Mouse (Mus musculus): ENCODE data around the gene P2ry10b. TPM values are rescaled to one million over a fixed set of nuclear protein-coding genes. Genes with fewer than 3 reads are reported as not detected.

The P2ry10b gene
- 0.30 and 0.31 TPM in 2 replicates for polyA plus RNA-seq (2016; fragmentation: Nextera tagmentation; extraction: Ambion mirVana)

- H3K4me1 ChIP-seq, result no peaks in the 10 kb centered on the region
- 93% methylated on average over 3 of the region's 3 CpGs for WGBS
- no peaks in the 10 kb centered on the region for H3K9me3 ChIP-seq (replicated peaks)
- H3K27me3 ChIP-seq (ENCODE audit: low read depth, poor library complexity, severe bottlenecking), result peaks cover 52% of the 10 kb centered on the region
- H3K36me3 ChIP-seq, result no peaks in the 10 kb centered on the region
- no peak for DNase-seq (ENCODE audit: low spot score)
- no peak within 1 kb of the TSS for H3K27ac ChIP-seq (replicated peaks)
- H3K4me3 ChIP-seq, result no peak within 1 kb of the TSS
These were observed at the start of gene P2ry10b for GRCm38 (mm10) chrX:107148681-107149080. P2ry10b (plus strand) TSS chrX:107148927.

- Histone ChIP-seq H3K9me3 (replicated peaks) (no peaks in the 10 kb centered on the region), H3K4me3 (no peak overlapping the region), H3K27me3 (ENCODE audit: low read depth, poor library complexity, severe bottlenecking) (0 out of 2 replicates have a peak, but pooled peaks cover 5% of the 10 kb centered on the region), H3K4me1 (no peaks in the 10 kb centered on the region), H3K36me3 (no peaks in the 10 kb centered on the region), H3K27ac (replicated peaks) (no peak overlapping the region)
- WGBS, result 78% methylated on average over 1 of the region's 1 CpGs
- no peak for DNase-seq (ENCODE audit: low spot score)
These were observed 32.4 kb upstream of the P2ry10b start for GRCm38 (mm10) chrX:107116333-107116732.

GRCm38 (mm10) chrX:107116987-107117386, 31.7 kb upstream of the P2ry10b start:
- Histone ChIP-seq H3K9me3 (replicated peaks) (no peaks in the 10 kb centered on the region), H3K4me3 (no peak overlapping the region), H3K27ac (replicated peaks) (no peak overlapping the region), H3K36me3 (no peaks in the 10 kb centered on the region), H3K27me3 (ENCODE audit: low read depth, poor library complexity, severe bottlenecking) (no peaks in the 10 kb centered on the region), H3K4me1 (no peaks in the 10 kb centered on the region)
- 92% methylated on average over 1 of the region's 1 CpGs for WGBS
- no peak for DNase-seq (ENCODE audit: low spot score)

- H3K36me3 ChIP-seq, result no peaks in the 10 kb centered on the region
- no peak overlapping the region for H3K4me3 ChIP-seq
- 87% methylated on average over 3 of the region's 3 CpGs for WGBS
- 0 out of 2 replicates have a peak, but pooled peaks cover 20% of the 10 kb centered on the region for H3K27me3 ChIP-seq (ENCODE audit: low read depth, poor library complexity, severe bottlenecking)
- H3K4me1 ChIP-seq, result no peaks in the 10 kb centered on the region
- no peaks in the 10 kb centered on the region for H3K9me3 ChIP-seq (replicated peaks)
- no peak for DNase-seq (ENCODE audit: low spot score)
- H3K27ac ChIP-seq (replicated peaks), result no peak overlapping the region
These were observed 5.5 kb upstream of the P2ry10b start for GRCm38 (mm10) chrX:107143184-107143583.

GRCm38 (mm10) chrX:107143930-107144329, 4.8 kb upstream of the P2ry10b start:
- H3K36me3 ChIP-seq, result no peaks in the 10 kb centered on the region
- H3K9me3 ChIP-seq (replicated peaks), result no peaks in the 10 kb centered on the region
- no peaks in the 10 kb centered on the region for H3K4me1 ChIP-seq
- WGBS, result 60% methylated on average over 2 of the region's 2 CpGs
- H3K27ac ChIP-seq (replicated peaks), result no peak overlapping the region
- H3K4me3 ChIP-seq, result no peak overlapping the region
- DNase-seq (ENCODE audit: low spot score), result no peak
- H3K27me3 ChIP-seq (ENCODE audit: low read depth, poor library complexity, severe bottlenecking), result peaks cover 27% of the 10 kb centered on the region

- DNase-seq (ENCODE audit: low spot score), result no peak
- WGBS, result 78% methylated on average over 4 of the region's 4 CpGs
These were observed 765 bp downstream of the P2ry10b start for GRCm38 (mm10) chrX:107149391-107149993.

GRCm38 (mm10) chrX:107150027-107150426, 1.3 kb downstream of the P2ry10b start:
- WGBS, result 56% methylated on average over 5 of the region's 5 CpGs
- Histone ChIP-seq H3K4me3 (no peak overlapping the region), H3K9me3 (replicated peaks) (no peaks in the 10 kb centered on the region), H3K36me3 (no peaks in the 10 kb centered on the region), H3K27ac (replicated peaks) (no peak overlapping the region), H3K4me1 (no peaks in the 10 kb centered on the region), H3K27me3 (ENCODE audit: low read depth, poor library complexity, severe bottlenecking) (peaks cover 49% of the 10 kb centered on the region)
- no peak for DNase-seq (ENCODE audit: low spot score)

More at GRCm38 (mm10) chrX:107149391-107149993, 765 bp downstream of the P2ry10b start:
- Histone ChIP-seq H3K27me3 (ENCODE audit: low read depth, poor library complexity, severe bottlenecking) (peaks cover 51% of the 10 kb centered on the region), H3K4me1 (no peaks in the 10 kb centered on the region), H3K9me3 (replicated peaks) (no peaks in the 10 kb centered on the region), H3K4me3 (no peak overlapping the region), H3K27ac (replicated peaks) (no peak overlapping the region), H3K36me3 (no peaks in the 10 kb centered on the region)

- H3K27me3 ChIP-seq (ENCODE audit: low read depth, poor library complexity, severe bottlenecking), result peaks cover 49% of the 10 kb centered on the region
- no peak overlapping the region for H3K27ac ChIP-seq (replicated peaks)
- WGBS, result 60% methylated on average over 4 of the region's 4 CpGs
- no peaks in the 10 kb centered on the region for H3K9me3 ChIP-seq (replicated peaks)
- no peak overlapping the region for H3K4me3 ChIP-seq
- no peak for DNase-seq (ENCODE audit: low spot score)
- no peaks in the 10 kb centered on the region for H3K36me3 ChIP-seq
- H3K4me1 ChIP-seq, result no peaks in the 10 kb centered on the region
These were observed 2.2 kb downstream of the P2ry10b start for GRCm38 (mm10) chrX:107150752-107151515.

GRCm38 (mm10) chrX:107156021-107156420, 7.3 kb downstream of the P2ry10b start:
- no peak overlapping the region for H3K27ac ChIP-seq (replicated peaks)
- no peaks in the 10 kb centered on the region for H3K36me3 ChIP-seq
- H3K27me3 ChIP-seq (ENCODE audit: low read depth, poor library complexity, severe bottlenecking), result peaks cover 10% of the 10 kb centered on the region
- 67% methylated on average over 2 of the region's 2 CpGs for WGBS
- no peaks in the 10 kb centered on the region for H3K4me1 ChIP-seq
- H3K4me3 ChIP-seq, result no peak overlapping the region
- H3K9me3 ChIP-seq (replicated peaks), result no peaks in the 10 kb centered on the region
- no peak for DNase-seq (ENCODE audit: low spot score)

- no peak overlapping the region for H3K27ac ChIP-seq (replicated peaks)
- no peak for DNase-seq (ENCODE audit: low spot score)
- H3K4me3 ChIP-seq, result no peak overlapping the region
These were observed 11.8 kb downstream of the P2ry10b start for GRCm38 (mm10) chrX:107160496-107160895.

GRCm38 (mm10) chrX:107168281-107168680, 19.6 kb downstream of the P2ry10b start:
- Histone ChIP-seq H3K36me3 (no peaks in the 10 kb centered on the region), H3K27ac (replicated peaks) (no peak overlapping the region), H3K9me3 (replicated peaks) (no peaks in the 10 kb centered on the region), H3K27me3 (ENCODE audit: low read depth, poor library complexity, severe bottlenecking) (peaks cover 4% of the 10 kb centered on the region; the same call in 1 of the 2 replicates), H3K4me3 (no peak overlapping the region), H3K4me1 (no peaks in the 10 kb centered on the region)
- no peak for DNase-seq (ENCODE audit: low spot score)
- WGBS, result 21% methylated on average over 1 of the region's 1 CpGs

More at GRCm38 (mm10) chrX:107160496-107160895, 11.8 kb downstream of the P2ry10b start:
- Histone ChIP-seq H3K36me3 (no peaks in the 10 kb centered on the region), H3K4me1 (no peaks in the 10 kb centered on the region), H3K9me3 (replicated peaks) (no peaks in the 10 kb centered on the region), H3K27me3 (ENCODE audit: low read depth, poor library complexity, severe bottlenecking) (peaks cover 4% of the 10 kb centered on the region)

- Histone ChIP-seq H3K4me1 (no peaks in the 10 kb centered on the region), H3K4me3 (no peak overlapping the region)
- no peak for DNase-seq (ENCODE audit: low spot score)
These were observed 20.4 kb downstream of the P2ry10b start for GRCm38 (mm10) chrX:107169128-107169527.

GRCm38 (mm10) chrX:107178742-107179141, 30.0 kb downstream of the P2ry10b start:
- 86% methylated on average over 1 of the region's 1 CpGs for WGBS
- no peaks in the 10 kb centered on the region for H3K27me3 ChIP-seq (ENCODE audit: low read depth, poor library complexity, severe bottlenecking)
- DNase-seq (ENCODE audit: low spot score), result no peak
- H3K4me3 ChIP-seq, result no peak overlapping the region
- H3K36me3 ChIP-seq, result no peaks in the 10 kb centered on the region
- H3K4me1 ChIP-seq, result no peaks in the 10 kb centered on the region
- H3K27ac ChIP-seq (replicated peaks), result no peak overlapping the region
- H3K9me3 ChIP-seq (replicated peaks), result peaks cover 5% of the 10 kb centered on the region; the same call in 1 of the 2 replicates

More at GRCm38 (mm10) chrX:107169128-107169527, 20.4 kb downstream of the P2ry10b start:
- H3K36me3 ChIP-seq, result no peaks in the 10 kb centered on the region
- no peaks in the 10 kb centered on the region for H3K9me3 ChIP-seq (replicated peaks)
- no peak overlapping the region for H3K27ac ChIP-seq (replicated peaks)
- peaks cover 4% of the 10 kb centered on the region; the same call in 1 of the 2 replicates for H3K27me3 ChIP-seq (ENCODE audit: low read depth, poor library complexity, severe bottlenecking)

All from midbrain, embryonic 10.5 days (tissue).